Mouse (Mus musculus) lung, adult 2 months (tissue): ENCODE measurements around the gene Tmem189.
A peak's percentile ranks its signal among the peaks of the same experiment; 100 is the strongest.

Source experiments
- CTCF ChIP-seq: fragments of 200-500 bp; IDR thresholded peaks from 2 replicates; pipeline ENCODE4 v1.5.1; 2011; ENCODE audit warnings: mild to moderate bottlenecking, low read length, control low read depth; ENCODE audit not compliant: insufficient read depth
- POLR2A ChIP-seq: fragments of 200-500 bp; IDR thresholded peaks from 2 replicates; pipeline ENCODE4 v1.6.1; 2011; ENCODE audit warnings: low read depth, mild to moderate bottlenecking, control low read depth, low read length, borderline replicate concordance; ENCODE audit errors: extremely low read depth

DNA sequence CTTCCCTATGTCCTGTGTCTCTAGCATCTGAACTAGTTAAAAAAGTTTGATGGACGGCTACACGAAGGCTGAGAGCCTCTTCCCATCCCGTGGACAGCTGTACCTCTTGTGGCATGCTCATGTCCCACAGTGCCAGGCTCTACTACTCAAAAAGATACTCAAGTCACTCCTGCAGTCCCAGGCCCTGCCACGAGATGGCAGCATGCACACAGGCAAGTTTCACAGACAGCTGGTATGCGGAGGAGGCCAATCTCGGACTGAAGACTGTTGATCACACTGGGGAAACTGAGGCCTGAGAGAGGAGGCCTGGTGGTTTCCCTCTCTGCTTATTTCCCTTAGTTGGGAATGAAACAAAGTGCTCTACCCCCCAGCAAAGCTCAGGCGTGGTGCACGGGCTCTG is 4.5 kb downstream of the Tmem189 start:
- TF ChIP-seq POLR2A (no peak), CTCF (peak; percentile 100)
